Mouse (Mus musculus) ovary, postnatal 36 days (tissue): Measurements from ENCODE around the gene Gm17545.
A peak's percentile ranks its signal among the peaks of the same experiment; 100 is the strongest.

Experiments
- DNase-seq: peaks from one replicate; pipeline ENCODE4 v3.0.0; 2022; ENCODE audit warnings: low spot score, mixed read lengths

Gene Gm17545

GRCm38 (mm10) chr9:22445123-22445522 lies 9.0 kb upstream of the Gm17545 start:
- DNase-seq = no peak

GRCm38 (mm10) chr9:22447213-22447612 lies 6.9 kb upstream of the Gm17545 start:
- no peak for DNase-seq

GRCm38 (mm10) chr9:22448420-22448819 lies 5.7 kb upstream of the Gm17545 start:
- DNase-seq = no peak

GRCm38 (mm10) chr9:22449209-22449608 lies 4.9 kb upstream of the Gm17545 start:
- no peak for DNase-seq

GRCm38 (mm10) chr9:22452697-22453096 lies 1.4 kb upstream of the Gm17545 start:
- DNase-seq = no peak

DNA sequence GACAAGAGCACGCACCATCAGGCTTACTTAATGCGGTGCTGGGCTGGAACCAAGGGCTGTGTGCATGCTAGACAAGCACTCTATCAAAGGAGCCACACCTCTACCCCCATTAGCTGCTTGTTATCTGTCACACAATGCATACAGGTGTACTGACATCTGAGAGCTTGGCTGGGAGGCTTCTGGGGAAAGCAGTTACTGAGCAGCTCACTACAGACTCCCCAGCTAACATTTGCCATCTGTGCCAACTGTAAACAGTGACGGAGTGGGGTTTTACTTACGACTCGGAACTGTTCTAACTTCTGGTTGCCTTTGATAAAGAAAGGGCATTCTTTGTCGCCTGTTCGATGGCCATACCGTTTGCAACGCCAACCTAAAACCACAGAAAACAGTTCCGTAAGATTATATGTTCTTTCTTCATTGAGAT lies 577 bp upstream of the Gm17545 start:
- DNase-seq = no peak

GRCm38 (mm10) chr9:22455041-22455440 lies 951 bp downstream of the Gm17545 start:
- DNase-seq = no peak

DNA sequence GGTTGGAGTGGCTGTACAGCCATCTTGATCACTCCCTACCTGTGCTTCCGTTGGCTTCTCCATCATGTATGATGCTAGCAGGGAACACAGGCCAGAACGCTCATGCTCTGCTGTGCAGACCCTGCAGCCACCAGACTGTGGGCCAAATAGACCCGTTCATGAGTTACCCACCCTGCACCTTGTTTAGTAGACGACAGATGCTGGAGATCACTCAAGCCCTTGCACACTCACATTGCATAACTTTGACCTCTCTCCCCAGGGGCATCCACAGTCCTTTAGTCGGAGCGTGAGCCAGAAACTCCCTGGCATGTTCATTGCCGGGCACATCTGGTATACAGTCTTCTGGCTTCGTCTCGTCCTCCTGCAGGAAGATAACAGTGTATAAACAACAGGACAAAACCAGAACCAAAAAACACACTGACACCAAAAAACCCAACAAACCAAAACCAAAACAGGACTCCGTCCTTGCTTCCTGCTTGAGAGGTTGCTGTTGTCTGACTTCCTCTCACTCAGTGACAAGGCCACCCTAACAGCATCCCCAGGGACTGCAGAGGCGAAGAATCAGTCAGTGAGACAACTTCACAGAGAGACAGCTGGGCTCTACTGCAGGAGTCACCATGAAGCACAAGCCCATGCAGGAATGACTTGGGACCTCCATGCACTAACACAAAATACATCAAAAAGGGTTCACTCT lies 3.2 kb downstream of the Gm17545 start:
- DNase-seq = no peak

DNA sequence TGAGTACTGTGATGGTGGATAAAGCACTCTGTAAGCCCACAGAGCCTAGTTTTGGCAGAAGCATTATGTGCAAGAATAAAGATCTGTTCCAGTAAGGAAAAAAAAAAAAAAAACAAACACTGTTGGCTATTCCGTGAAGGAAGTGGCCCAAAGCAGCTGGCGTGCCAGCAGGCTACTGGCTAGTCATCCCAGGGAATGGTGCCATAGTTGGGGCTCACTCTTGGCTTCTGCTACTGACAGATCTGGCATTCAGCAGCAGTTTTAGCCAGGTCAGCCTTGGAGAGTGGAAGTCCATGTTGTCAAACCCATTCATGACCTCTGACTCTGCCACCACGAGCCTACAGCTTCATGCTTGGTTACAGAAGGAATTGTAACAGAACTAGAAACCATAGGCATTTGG lies 7.9 kb downstream of the Gm17545 start:
- DNase-seq = no peak

- no peak for DNase-seq
Observed at GRCm38 (mm10) chr9:22466212-22466611, 12.1 kb downstream of the Gm17545 start.

DNA sequence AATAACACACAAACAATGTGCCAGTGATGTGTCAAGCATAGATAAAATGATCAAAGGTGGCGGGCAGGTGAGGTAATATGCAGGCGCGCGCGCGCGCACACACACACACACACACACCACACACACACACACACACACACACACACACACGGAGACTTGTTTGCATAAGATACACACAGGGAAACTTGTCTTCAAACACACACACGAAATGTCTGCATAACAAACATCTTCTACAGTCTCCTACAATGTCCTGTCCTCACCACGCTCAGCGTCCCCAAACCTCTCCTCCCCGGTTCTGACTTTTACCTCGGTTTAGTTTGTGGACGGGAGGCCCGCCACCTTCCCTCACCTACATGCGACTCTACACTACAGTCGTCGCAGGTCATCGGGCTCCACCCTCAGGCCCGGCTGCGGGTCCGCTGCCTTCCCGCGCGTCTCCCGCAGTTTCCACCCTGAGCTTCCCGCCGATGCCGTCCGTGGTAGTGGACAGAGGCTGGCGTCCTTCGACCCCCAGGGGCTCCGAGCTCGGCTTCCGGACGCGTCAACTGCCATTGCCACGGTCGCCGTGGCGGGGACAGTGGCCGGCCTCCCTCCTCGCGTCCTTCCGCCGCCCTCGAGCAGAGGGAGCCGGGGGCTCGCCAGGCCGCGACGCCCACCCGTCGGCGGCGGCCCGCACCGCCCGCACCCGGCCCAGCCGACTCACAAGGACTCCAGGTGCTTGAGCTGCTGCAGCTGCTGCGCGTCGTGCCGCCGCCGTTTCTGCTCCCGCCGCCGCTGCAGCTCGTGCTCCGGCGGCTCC lies 13.5 kb downstream of the Gm17545 start:
- DNase-seq = no peak

DNA sequence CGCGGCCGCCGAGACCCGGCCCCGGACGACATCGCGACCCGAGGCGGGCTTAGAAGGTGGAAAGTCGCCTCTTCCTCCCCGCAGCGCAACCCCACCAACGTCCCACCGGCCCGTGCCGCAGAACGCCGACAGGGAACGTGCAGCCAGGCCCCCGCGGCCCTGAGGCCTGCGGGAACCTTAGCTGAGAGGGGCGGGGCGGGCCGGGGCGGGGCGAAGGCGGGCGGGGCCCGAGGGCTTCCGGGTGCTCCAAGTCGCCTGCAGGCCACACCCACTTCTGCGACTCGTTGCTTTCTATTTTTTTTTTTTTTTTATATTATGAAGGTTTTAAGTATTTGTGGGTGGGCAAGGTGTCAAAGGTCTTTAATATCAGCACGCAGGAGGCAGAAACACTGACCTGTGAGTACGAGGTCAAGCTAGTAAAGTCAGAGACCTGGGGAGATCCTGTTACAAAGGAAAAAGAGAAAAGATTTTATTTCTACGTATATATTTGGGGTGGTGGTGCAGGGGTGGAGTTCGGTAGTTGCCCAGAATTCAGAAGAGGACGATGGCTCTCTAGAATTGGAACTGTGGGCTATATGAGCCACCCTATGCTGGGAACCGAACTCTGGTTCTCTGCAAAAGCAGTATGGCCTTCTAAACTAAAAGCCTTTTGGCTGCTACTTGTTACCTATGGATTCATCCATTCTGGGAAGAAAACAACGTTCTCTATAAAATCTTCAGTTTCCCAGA lies 14.2 kb downstream of the Gm17545 start:
- peak; percentile 70 for DNase-seq

- DNase-seq = no peak
Observed at GRCm38 (mm10) chr9:22468899-22469259, 14.8 kb downstream of the Gm17545 start.

DNA sequence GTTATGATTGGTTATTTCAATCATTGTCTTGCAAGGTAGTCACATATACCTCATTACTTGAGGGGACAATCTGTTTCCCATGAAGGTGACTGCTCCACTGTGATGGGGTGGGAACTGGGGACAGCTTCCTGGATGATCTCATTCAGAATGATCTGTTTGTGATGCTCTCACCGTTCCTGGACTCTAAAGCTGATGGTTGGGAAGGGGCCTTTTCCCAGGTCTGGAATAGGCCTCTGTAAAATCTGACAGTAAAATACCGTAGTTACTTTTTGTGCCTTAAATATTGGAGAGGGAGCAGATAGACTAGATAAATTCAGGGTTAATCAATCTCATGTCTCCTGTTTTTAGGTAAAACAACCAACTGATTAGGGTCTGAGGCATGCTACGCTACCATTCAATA lies 15.6 kb downstream of the Gm17545 start, which contains the start of gene Rp9:
Rp9 (minus strand) TSS at position 101 of the 400 bp plus-strand sequence.
- no peak for DNase-seq

DNA sequence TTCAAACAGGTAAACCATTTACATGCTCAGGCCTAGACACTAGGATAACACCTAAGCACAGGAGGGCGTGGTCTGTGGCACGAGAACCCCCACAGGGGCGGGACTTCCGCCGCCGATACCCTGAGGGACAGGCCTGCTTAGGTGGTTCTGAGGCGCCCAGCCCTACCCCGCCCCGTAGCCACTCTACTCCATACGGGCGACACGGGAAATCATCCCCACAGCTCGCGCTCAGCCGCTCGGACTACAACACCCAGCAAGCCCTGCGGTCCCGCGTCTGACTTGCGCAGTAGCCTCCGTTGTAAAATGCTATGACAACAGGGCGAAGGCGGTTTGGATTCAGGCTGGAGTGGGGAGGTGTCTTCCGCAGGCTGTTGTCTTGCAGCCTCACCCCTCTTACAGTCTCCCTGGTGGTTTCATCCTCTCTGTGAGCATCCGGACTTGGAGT lies 21.4 kb downstream of the Gm17545 start, which contains the start of gene Bbs9:
Bbs9 (plus strand) TSS at position 292 of the 445 bp plus-strand sequence.
- DNase-seq = peak; percentile 90

DNA sequence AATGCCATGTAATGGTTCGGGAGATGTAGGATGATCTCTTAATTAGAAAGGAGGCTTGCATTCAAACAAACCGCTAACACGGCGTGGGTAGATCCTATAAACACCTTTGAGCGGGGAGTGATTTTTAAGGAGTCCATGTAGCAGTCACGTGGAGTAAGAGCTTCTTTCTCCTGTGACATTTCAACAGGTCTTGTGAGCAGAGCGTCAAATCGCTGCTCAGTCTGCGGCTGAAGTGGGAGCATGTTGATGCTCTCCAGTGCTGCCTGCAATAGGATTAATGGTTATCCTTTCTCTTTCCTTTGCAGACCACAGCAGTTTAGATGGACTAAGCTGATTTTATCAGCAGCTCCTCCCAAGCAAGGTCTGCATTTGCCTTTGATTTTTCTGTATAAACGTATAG lies 22.2 kb downstream of the Gm17545 start:
- no peak for DNase-seq

DNA sequence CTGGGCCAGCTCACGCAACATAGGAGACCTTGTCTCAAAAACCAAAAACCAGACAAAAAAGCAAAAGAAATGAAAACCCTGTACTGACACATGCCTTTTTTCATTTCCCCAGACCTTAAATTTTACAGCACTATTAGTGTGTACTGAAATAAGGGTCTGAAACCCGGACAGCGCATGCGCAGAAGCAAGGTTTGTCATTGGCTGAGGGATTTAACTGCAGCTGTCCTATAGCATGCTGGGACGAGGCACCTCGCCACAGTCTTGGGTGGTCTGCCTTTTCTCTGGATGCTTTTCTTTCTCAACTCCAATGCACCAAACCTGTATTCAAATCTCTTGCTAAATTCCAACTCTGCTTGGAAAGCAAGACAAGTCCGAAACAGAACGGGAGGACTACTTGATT lies 24.9 kb downstream of the Gm17545 start:
- DNase-seq = no peak

- DNase-seq = no peak
Observed at GRCm38 (mm10) chr9:22483866-22484561, 29.9 kb downstream of the Gm17545 start.

GRCm38 (mm10) chr9:22484562-22485308 lies 30.6 kb downstream of the Gm17545 start:
- no peak for DNase-seq

- DNase-seq = no peak
Observed at GRCm38 (mm10) chr9:22486211-22486610, 32.1 kb downstream of the Gm17545 start.

- DNase-seq = no peak
Observed at GRCm38 (mm10) chr9:22488963-22489362, 34.9 kb downstream of the Gm17545 start.
